Mouse (Mus musculus): Measurements from ENCODE around the gene Scn2a.

Scn2a gene

DNA sequence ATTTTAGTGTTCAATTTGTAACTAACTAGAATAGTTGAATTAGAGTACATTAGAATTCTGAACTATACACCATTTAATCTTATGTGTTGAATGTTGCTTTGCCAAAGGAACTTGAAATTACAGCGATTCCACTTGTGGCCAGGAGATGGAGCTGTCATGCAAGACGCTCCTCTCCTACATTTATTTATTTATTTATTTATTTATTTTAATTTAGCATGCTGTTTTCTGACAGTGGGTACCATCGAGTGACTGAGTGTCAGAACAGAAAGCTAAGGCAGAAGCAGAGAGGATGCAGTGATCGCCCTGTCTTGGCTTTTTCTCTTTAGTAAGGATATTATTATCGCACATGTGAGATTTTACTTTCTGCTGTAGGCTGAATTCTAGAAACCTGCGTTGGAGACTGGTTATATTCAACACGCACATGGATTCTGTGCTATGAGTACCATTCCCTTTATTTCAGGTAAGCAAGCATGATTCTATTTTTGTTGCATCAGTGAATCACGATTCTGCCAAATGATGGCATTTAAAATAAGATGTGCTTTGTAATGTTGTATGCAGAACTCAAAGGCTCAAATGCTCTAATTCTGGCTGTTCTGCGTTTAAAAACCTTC lies at the start of gene Scn2a:
Gene Scn2a (plus strand): TSS at position 216 of the 611 bp plus-strand sequence.
- peak; percentile 80 to 86 for DNase-seq

DNA sequence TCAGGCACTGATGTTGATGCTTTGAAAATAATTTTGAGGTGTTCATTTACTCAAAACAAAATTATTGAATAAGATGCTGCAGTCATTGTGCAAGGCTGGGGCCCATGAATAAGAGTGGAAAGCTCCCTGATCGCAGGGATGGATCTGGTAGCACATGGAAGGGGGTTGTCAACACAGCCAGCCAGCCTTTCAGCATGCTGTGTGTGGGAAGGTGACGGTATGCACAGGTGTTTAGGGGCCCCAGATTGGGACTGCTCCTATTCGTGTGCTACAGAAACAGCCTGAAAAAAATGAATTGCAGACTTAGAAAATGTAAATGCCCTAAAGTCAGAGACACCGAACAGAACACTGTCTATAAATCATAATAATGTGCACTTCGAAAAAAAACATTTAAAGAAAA lies 32.9 kb upstream of the Scn2a start:
- no peak for DNase-seq

DNA sequence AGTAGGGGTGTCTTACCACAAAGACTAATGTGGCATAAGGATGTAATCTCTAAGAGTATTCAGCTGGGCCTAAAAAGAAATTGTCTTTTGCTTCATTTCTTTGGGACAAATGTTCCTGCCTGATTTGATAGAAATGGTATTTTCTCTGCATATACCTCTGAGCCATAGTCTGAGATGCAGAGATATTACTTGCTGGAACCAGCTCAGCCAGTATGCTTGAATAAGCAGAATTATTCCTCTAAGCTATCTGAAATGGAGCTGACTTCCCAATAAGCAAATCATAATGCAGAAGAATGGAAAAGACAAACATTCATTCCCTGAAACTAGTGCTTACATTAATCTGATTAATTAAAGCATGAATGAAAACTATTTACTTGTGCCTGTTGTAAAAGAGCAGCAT lies 12.8 kb upstream of the Scn2a start:
- DNase-seq, result no peak

DNA sequence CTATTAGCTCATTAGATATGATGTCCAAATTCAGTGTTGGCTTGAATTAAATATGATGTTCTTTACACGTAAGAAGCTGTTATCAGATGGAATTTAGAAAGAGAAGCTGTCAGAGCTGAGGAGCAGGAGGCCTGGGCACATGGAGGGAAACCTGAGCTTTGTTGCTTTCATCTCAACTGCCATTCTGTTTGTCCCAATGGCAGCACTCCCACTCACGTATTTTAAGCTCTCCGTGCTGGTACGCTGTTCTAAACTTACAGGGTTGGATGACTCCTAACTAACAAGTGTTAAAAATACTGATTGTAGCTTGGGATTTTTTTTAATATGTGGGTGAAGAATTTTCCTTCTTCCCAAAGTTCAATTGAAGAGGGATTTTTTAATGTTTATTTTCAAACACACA lies 8.7 kb upstream of the Scn2a start:
- DNase-seq, result no peak

DNA sequence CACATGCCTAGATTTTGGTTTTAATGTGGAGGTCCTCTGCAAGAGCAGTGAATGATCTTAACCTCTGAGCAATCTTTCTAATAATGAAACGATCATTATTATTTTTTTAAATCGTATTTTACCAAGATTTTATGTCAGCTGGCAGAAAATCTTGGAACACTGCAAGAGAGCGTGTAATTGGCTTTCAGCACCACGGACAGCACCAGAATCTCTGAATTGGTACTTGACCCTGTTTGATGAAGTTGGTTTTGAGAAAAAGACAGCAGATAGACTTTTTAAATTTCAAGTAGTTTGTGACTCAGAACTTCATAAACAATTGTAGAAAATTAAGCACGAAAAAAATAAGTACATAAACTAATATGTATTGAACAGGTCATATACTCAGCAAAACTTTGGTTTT lies 790 bp upstream of the Scn2a start:
- no peak for DNase-seq

DNA sequence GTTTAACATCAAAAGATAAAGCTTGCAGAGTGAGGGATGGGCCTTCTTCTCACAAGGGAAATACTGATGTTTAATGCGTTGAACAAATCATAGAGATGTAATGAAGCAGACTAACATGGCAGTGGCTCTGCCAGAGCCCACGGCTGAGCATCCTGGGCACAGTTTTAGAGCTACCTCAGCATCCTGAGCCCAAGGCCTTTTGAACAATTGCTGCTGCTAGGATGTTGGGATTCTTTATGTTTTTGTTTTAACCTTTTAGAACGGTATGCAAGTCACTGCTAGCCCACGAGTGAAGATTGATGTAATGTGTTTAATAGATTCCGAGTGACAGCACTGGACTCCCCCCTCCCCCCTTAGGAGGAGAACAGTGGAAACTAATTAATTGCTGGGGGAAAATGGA lies 683 bp downstream of the Scn2a start:
- DNase-seq, result peak; percentile 51 to 53

DNA sequence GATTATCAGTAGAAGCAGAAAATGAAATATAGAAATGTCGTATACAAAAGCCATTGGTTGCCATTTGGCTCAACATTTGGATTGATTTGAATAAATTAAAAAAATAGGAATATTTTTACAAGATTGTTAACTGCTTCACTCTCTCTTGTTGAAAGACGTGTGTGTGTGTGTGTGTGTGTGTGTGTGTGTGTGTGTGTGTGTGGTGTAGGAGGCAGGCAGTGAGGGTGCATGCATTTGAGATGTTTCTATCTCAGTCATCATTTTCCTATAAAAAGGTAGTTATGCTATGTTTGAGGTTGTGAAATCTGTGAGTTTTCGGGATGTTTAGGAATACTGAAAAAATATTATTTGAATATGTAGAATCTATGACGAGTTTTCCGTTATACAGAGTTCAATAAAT lies 1.3 kb downstream of the Scn2a start:
- peak in 1 of 2 experiments; percentile 23 for DNase-seq

DNA sequence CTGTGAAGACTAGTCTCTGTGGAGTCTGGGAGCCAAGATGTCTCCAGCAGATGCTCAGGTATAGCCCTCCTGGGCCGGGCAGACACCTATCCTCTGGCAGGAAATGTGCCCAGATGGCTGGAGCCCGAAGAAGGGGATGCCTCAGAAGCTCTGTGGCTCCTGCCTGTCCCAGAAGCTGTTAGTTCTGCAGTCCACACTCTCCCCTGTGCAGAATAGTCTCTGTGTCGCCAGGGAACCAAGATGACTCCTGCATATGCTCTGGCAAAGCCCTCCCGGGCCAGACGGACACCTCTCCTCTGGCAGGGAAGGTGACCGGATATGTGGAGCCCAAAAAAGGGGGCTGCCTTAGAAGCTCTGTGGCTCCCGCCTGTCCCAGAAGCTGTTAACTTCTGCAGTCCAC lies 32.1 kb downstream of the Scn2a start:
- no peak for DNase-seq

DNA sequence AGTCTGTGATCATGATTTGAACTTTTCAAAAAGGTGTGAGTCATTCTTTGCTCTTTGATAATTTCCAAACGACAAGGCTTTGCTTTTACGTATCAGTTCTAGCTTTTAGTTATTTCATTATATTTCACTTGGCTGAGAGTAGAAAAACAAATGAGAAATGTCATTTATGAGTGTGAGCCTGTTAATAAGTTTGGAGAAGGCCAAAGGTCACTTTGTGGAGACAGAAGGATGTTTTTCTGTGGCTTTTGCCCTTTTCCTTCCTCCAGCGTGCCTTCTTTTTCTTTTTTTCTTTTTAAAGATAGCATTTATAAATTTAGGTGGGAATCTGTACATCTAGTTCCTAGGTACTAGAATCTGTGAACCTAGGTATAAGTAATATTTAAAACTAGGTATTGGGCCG lies 36.5 kb downstream of the Scn2a start:
- no peak for DNase-seq

DNA sequence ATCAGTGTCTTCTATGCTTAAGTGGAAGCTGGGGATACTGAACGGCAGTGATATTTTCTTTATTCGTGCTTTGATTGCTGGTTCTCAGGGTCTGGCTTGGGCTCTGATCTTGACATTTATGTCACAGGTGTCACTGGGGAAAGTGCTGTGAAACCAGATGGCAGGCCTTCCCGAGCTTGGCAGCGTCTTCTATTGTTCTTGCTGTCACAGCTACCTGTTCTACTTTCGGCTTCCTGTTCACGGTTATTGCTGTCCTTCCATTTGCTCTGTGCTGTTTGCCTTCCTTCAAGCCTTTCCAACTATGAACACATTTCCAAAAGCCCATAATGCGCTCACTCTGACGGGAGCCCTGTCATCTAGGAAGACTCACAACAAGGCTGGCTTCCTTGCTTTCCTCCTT lies 37.9 kb downstream of the Scn2a start:
- peak; percentile 86 to 88 for DNase-seq

DNA sequence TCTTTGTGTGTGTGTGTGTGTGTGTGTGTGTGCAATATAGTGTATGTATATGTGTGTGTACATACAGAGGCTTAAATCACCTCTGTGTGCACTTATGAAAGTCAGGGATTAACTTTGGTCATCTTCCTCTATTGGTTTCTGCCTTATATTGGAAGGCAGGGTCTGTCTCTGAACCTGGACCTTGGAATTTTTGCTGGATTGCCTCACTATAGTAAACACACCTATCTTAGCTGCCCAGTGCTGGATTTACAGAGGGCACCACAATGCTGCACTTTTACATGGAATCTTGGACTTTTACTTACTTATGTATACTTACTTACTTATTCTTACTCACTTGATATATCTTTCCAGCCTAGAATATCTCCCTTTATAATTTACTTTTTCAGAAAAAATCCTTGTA lies 43.3 kb downstream of the Scn2a start:
- no peak for DNase-seq

DNA sequence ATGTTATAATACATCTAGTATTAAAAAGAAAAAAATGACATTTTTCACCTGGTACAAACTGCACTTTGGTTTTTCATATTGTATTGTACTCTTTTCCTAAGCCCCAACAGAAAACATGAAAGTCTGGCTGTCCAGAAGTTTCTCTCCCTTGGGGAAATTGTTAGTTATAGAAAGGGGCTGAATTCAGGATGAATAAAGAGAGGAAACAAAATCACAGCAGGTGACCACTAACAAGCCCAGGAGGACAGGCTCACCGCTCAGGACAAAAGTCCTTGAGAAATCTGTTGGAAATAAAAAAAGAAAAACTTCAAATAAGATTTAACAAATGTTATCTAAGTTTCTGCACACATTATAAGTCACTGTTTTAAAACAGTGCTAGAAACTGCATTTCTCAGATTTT lies 43.9 kb downstream of the Scn2a start:
- DNase-seq, result no peak

DNA sequence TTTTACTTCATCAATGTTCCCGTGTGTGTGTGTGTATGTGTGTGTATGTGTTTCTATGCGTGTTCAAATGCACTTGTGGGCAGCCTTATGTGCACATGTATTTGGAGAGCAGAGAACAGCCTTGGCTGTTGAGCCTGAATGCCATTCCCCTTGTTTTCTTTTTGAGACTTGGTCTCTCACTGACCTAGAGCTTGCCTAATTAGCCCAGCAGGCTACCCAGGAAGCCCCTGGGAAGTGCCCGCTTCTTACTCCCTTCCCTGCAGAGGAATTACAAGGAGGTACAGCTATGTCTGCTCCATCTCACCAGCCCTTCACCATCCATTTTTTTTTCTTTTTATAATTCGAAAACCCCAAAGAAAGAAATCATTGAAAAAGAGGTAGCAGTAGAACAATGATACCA lies 44.6 kb downstream of the Scn2a start:
- DNase-seq, result peak in 1 of 2 experiments; percentile 11

DNA sequence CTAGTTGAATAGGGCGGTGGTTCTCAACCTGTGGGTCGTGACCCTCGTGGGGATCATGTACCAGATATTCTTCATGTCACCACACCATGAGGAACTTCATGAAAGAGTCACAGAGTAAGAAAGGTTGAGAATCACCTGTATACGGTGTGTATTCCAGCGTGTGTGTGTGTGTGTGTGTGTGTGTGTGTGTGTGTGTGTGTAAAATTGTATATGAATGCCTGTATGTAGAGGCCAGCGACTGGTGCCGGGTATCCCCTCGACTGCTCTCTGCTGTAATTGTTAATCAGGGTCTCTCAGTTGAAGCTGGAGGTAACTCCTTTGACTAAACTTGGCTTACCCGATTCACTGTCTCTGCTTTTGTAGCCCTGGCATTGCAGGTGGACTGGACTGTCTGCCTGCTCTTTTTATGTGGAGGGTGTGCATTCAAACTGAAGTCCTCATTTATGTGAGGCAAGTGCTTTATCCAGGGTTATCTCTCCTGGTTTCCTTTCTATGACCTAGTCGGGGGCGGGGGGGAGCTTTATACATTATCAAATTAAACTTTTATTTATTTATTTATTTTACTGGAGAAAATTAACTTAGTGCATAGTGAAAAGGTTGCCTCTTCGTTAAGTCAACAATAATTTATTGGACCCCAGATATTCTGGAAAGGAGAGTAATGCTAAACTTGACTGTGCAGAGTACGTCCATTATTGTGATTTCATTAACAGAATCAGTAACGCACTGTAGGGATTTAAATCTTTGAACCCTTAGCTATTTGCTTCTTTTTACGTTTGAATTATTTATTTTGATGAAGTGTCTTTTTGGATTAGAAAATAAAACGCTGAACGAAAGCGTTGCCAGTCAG lies 47.2 kb downstream of the Scn2a start:
- peak; percentile 14 to 43 for DNase-seq

DNA sequence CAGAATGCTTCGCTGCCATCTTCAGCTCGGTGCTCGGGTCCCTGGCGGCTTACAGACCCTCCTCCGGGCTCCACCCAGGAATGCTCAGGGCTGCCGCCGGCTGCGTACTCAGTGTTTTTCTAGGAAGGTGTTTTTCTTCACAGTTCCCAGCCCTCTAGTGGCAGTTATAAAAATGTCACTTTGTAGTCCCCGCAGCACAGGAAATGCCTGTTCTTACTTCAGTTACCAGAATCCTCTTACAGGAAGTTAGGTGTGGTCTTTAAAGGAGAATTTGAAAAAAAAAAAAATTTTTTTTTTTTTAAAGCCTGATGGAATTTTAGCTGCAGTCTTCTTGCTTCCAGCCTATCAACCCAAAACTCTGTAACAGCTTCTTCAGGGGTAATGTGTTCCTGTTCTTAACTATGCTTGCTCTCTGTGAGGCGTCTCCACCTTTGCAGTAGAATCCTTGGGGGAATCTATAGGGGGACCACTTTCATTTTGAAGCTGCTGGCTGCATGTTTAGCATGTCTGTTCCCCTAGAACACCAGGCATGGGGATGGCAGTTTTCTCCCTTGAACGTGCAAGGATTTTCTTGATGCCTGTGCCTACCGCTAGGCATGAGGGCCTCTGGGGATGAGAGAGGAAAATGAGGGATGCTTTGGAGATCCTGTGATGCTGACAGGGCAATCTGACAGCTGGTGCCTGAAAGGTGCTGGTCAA lies 48.0 kb downstream of the Scn2a start:
- peak; percentile 91 for DNase-seq

DNA sequence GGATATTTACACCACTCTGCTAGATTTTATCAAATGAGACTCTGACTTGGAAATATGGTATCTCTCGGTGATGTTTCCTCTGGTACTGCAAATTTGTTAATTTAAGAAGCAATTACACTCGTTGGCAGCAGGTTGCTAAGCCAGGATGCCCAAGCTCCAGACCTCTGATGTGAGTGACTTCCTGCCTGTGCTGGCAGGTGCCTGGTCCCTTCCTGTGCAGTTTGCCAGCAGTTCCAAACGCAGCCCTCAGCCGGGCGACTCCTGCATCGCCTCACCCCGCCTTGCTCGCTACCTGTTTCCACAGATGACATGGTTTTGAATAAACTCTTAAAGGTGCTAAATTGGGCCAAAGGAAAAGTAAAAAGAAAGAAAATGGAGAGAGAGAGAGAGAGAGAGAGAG lies 49.0 kb downstream of the Scn2a start:
- peak; percentile 77 to 81 for DNase-seq

DNA sequence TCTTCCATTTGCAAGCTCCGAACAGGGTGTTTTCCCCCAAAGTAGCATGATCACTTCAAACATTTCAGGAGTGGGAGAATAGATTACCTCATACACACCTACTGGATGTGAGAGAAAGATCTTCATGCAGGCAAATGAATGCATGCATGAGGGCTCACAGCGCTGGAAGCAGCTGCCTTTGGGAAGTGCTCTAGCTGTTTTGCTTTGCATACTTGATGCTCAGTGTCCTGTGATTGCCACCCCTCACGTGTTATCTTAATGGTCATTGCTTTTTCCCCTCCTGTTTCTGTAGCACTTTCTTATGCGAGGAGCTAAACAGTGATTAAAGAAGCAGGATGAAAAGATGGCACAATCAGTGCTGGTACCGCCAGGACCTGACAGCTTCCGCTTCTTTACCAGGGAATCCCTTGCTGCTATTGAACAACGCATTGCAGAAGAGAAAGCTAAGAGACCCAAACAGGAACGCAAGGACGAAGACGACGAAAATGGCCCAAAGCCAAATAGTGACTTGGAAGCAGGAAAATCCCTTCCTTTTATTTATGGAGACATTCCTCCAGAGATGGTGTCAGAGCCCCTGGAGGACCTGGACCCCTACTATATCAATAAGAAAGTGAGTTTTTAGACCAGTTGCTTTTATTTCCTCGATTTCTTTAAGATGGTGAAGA lies 49.7 kb downstream of the Scn2a start:
- DNase-seq, result peak; percentile 32 to 45

DNA sequence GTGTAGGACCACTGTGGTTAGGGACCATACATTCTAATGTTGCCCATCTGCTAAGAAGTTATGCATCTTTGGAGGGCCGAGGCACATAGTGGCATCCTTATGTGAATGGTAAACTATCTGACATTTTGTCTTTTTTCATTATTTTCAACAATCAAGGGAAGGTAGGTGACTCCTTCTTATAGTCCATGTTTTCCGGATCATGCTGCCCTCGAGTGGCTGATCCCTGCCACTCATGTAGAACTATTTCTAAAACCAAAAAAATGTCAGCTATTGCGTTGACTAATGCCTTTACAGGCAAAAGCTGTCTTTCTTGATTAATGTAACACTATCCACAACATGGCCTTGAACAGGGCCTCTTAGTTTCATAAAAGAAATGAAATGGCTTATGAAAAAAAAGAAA lies 59.0 kb downstream of the Scn2a start:
- DNase-seq, result no peak

DNA sequence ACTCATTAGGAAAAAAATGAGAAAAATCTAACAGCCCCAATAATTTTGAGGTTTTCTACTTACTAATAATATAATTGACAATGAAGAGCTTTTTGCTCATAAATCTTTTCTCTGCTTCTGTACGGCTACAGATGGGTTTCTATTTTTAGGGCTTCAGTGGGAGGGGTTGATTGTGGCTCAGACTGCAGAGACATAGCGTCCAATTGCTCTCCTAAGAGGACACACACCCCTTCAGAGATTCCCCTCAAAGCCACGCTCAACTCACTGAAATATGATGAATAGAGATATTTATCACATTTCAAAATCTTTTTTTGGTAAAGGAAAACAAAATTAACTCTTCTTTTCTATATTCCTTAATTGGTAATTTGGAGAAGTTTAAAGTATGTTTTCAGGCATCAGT lies 64.6 kb downstream of the Scn2a start:
- peak; percentile 28 to 40 for DNase-seq

DNA sequence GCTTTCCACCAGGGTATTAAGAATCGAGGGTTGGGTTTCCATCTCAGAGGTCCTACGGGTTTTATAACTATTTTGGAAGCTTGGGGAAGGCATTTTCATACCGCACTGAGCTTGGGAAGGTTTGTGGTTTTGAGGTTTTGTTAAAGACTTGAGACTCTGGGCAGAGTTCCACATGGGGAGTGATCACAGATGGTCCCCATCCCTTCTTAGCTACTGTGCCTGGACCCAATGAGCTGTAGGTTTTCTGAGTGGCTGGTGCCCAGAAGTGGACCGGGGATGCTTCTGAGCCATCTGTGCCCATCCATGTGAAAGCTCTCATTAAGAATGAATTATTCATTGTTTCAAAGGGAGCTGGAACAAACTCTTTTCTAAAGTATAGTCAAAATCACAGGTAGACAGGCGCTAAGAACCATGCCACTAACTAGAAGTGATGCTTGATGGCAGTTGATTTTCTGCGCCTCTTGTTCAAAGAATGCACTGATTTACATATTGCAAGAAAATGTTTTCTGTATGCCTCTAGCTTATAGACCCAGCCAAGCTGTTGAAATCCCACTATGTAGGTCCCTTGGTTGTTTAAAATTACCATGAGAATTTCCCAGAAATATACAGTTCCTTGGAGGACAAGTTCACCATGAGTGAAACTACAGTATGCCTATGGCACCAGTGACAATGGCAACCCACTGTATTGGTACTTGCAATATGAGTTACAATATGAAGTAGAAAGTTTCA lies 70.0 kb downstream of the Scn2a start:
- DNase-seq, result peak; percentile 88 to 90

DNA sequence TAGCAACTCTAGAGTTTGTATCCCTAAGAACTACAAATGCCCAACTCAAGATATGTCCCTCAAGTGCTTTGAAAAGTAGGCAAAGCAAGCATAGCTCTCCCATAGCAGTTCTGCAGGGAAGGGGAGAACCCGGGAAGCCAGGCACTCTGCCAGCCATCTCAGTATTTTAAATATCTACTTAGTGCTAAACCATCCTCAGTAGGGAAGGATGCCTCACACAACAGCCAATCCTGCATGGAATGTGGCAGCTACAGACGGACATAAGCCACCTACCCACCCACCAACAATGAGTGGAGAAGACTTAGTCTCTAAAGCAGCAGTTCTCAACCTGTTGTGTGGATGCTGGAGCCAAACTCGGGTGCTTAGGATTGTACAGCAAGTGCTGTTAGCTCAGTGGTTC lies 73.9 kb downstream of the Scn2a start:
- DNase-seq, result peak in 1 of 2 experiments; percentile 7

DNA sequence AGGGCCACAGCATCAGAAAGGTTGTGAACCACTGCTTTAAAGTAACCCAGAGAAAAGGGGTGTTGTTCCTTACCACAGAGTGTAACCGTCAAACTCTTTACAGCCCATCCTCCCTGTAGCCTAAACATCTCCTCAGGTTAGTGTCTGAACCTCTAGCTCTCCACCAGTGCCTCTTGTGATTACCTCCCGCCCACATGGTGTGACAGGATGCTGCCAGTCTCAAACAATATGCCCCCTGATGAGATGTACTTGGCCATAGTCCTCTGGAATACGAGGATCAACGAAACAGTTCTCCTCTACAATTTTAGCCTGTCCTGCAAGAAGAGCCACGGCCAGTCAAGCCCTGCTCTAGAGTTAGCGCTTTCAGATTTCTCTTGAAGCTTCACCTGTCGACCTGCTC lies 74.5 kb downstream of the Scn2a start:
- no peak for DNase-seq

DNA sequence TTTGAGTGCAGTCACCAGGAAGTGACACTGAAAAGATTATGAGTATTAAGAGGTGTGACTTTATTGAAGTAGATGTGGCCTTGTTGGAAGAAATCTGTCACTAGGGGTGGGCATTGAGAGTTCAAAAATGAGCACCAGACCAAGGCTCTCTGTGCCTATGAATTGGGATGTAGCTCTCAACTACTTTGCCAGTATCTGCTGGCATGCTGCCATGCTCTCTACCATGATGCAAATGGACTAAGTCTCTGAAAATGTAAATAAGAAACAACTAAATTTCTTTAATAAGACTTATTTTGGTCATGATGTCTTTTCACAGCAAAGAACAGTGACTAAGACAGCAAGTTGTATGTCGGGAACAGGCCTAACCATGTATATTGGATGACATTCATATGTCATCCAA lies 79.7 kb downstream of the Scn2a start:
- DNase-seq, result peak; percentile 30 to 37

All from cerebellum, postnatal 10 days (tissue).